Mouse (Mus musculus): ENCODE results near the gene Atp13a3. TPM values are rescaled to one million over a fixed set of nuclear protein-coding genes. Genes with fewer than 3 reads are reported as not detected.

Atp13a3 gene
- polyA plus RNA-seq, 1 experiment from 2014 or later = 14.4 TPM

- H3K4me1 ChIP-seq (replicated peaks) = no peaks in the 10 kb centered on the region
- ATAC-seq (ENCODE audit: insufficient number of reproducible peaks, insufficient read depth, low FRiP score, low TSS enrichment, low read depth) = no peak
- H3K9me3 ChIP-seq = no peaks in the 10 kb centered on the region
- H3K4me3 ChIP-seq (replicated peaks) = no peak overlapping the region
- 75% methylated on average over 3 of the region's 3 CpGs for WGBS
- H3K36me3 ChIP-seq = no peaks in the 10 kb centered on the region
- H3K4me2 ChIP-seq = no peak overlapping the region
- no peak overlapping the region for H3K27ac ChIP-seq
- H3K27me3 ChIP-seq = no peaks in the 10 kb centered on the region
- H3K9ac ChIP-seq (replicated peaks) = no peak overlapping the region
Observed at GRCm38 (mm10) chr16:30412680-30413079, 6.9 kb upstream of the Atp13a3 start.

DNA sequence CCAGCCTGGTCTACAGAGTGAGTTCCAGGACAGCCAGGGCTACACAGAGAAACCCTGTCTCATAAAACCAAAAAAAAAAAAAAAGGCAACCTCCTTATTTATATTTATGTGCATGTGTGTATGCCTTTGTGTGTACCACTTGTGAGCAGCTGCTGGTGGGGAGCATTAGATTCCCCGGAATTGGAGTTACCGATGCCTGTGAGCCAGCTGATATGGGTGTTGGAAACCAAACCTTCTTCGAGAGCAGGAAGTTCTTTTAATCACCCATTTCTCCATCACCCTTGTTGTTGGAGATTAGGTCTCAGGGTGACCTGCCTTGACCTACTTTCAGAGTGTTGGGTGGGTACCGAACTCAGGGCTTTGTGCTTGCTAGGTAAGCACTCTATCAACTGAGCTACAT lies 5.1 kb upstream of the Atp13a3 start:
- WGBS = 87% methylated on average over 4 of the region's 4 CpGs
- Histone ChIP-seq H3K36me3 (no peaks in the 10 kb centered on the region), H3K27ac (no peak overlapping the region), H3K9me3 (no peaks in the 10 kb centered on the region), H3K4me1 (replicated peaks) (no peaks in the 10 kb centered on the region), H3K4me2 (no peak overlapping the region), H3K4me3 (replicated peaks) (no peak overlapping the region), H3K9ac (replicated peaks) (no peak overlapping the region), H3K27me3 (no peaks in the 10 kb centered on the region)
- no peak for ATAC-seq (ENCODE audit: insufficient number of reproducible peaks, insufficient read depth, low FRiP score, low TSS enrichment, low read depth)

DNA sequence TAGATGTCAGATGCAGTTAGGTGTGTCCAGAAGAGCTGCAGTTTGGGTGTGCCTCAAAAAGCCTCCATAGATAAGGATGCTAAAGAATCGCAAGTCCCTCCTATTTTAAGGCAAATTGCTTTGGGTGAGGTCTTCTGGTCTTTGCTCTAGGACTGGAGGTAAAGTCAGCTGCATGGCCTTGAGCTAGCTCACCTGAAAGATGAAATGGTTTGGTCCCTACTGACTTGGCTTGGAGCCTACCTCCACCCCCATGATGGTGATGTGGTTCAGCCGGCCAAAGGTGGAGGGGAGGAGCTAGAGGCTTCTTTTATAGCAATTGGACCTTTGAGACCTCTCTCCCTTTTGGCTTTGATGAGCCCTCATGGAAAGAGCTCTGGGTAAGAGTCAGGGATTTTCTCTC lies 1.7 kb upstream of the Atp13a3 start:
- 74% methylated on average over 2 of the region's 2 CpGs for WGBS
- Histone ChIP-seq H3K4me1 (replicated peaks) (no peaks in the 10 kb centered on the region), H3K27me3 (no peaks in the 10 kb centered on the region), H3K27ac (no peak overlapping the region), H3K36me3 (no peaks in the 10 kb centered on the region), H3K9ac (replicated peaks) (no peak overlapping the region), H3K9me3 (no peaks in the 10 kb centered on the region), H3K4me2 (no peak overlapping the region), H3K4me3 (replicated peaks) (no peak overlapping the region)
- no peak for ATAC-seq (ENCODE audit: insufficient number of reproducible peaks, insufficient read depth, low FRiP score, low TSS enrichment, low read depth)

DNA sequence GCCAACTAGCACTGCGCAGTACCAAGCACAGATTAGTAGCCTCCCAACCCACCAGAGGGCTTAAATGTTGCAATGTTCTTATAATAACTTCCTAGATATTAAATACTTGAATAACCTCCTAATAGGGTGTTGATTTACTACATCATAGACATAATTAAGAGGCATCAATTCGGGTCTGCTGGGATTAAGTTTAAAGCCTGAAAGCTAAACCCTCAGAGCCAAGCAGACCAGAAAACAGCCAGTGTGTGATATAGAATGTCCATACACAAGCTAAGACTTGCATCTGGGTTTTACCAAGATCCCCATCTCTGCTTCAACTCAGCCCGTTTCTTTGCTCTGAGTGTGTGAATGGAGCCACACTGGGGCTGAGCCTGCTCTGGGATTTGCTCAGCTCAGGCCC lies 2.2 kb downstream of the Atp13a3 start:
- H3K27me3 ChIP-seq = no peaks in the 10 kb centered on the region
- no peak overlapping the region for H3K27ac ChIP-seq

DNA sequence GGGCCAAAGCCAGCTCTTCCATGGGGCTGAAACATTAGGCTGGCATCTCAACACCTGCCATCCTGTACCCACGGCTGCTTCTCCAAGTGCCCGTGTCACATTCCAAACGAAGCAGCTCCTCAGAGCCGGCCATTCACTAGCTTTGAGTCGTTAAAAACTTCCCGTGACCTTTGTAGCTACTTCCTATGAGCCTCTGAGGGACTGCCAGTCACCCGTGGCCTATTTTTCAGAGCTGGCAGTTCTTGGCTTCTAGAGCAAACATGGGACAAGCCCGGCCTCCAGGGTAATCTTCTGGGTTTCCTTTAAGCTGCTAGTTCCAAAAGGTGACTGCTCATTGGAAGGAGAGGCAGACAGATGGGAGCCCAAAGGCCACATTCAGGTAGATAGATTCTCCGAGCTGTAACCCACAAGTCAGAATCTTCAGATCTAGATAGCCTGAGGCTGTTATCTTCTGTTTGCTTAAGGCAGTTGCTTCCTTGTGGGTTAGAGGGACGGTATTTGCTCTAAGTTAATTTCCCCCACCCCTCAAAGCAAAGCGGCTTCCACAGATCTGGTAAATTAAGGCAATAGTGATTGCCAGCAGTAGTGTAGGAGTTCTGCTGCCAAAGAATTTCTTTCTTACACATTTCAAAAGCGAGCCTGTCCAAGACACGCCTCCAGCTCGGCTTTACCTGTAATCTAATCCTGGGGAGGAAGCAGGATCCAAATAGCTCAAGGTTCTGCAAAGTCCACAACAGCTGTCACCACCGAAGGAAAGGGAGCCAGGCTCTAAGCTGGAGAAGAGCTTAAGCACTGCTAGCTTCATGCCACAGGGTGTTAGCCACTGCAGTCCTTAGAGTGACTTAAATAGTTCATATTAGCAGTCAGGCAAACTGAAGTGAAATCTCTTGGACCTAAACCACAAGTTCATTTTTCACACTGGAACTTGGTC lies 8.4 kb downstream of the Atp13a3 start:
- Histone ChIP-seq H3K4me1 (replicated peaks) (peaks cover 9% of the 10 kb centered on the region), H3K9me3 (peaks cover 7% of the 10 kb centered on the region; the same call in 1 of the 2 replicates), H3K27ac (no peak overlapping the region), H3K4me3 (replicated peaks) (no peak overlapping the region), H3K9ac (replicated peaks) (no peak overlapping the region), H3K27me3 (no peaks in the 10 kb centered on the region), H3K4me2 (no peak overlapping the region), H3K36me3 (no peaks in the 10 kb centered on the region)
- WGBS = 40% methylated on average over 15 of the region's 15 CpGs
- no peak; the same call in 1 of the 2 replicates for ATAC-seq (ENCODE audit: insufficient number of reproducible peaks, insufficient read depth, low FRiP score, low TSS enrichment, low read depth)

More for the DNA sequence above, 2.2 kb downstream of the Atp13a3 start:
- no peaks in the 10 kb centered on the region for H3K4me1 ChIP-seq (replicated peaks)
- no peaks in the 10 kb centered on the region for H3K9me3 ChIP-seq
- H3K4me3 ChIP-seq (replicated peaks) = no peak overlapping the region
- no peak for ATAC-seq (ENCODE audit: insufficient number of reproducible peaks, insufficient read depth, low FRiP score, low TSS enrichment, low read depth)
- H3K4me2 ChIP-seq = no peak overlapping the region
- WGBS = 77% methylated on average over 3 of the region's 3 CpGs
- H3K9ac ChIP-seq (replicated peaks) = no peak overlapping the region
- no peaks in the 10 kb centered on the region for H3K36me3 ChIP-seq

DNA sequence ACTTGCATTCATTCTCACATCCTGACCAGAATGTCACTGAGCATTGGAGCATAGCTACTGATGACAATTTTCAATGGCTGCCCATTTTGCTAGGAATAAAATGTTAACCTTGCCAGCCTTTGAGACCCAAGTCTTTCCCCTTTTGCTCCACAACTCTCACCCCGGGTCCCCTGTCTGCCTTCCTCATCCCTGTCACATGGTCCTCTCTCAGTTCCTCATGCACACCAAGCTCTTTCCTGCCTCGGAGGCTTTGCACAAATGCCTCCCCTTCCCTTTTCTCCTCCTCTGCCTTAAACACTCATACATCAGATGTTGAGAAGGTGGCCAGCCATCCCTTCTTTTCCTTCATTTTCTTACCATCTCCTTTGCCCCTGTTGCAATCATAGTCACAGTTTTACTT lies 10.6 kb downstream of the Atp13a3 start:
- Histone ChIP-seq H3K27me3 (no peaks in the 10 kb centered on the region), H3K9ac (replicated peaks) (no peak overlapping the region), H3K4me2 (no peak overlapping the region), H3K9me3 (peaks cover 7% of the 10 kb centered on the region; the same call in 1 of the 2 replicates), H3K27ac (no peak overlapping the region), H3K36me3 (no peaks in the 10 kb centered on the region), H3K4me3 (replicated peaks) (no peak overlapping the region), H3K4me1 (replicated peaks) (peaks cover 9% of the 10 kb centered on the region)
- ATAC-seq (ENCODE audit: insufficient number of reproducible peaks, insufficient read depth, low FRiP score, low TSS enrichment, low read depth) = no peak
- WGBS = 80% methylated on average over 2 of the region's 2 CpGs

GRCm38 (mm10) chr16:30390650-30391340 lies 15.0 kb downstream of the Atp13a3 start:
- H3K27me3 ChIP-seq = no peaks in the 10 kb centered on the region

GRCm38 (mm10) chr16:30389831-30390649 lies 15.7 kb downstream of the Atp13a3 start:
- ATAC-seq (ENCODE audit: insufficient number of reproducible peaks, insufficient read depth, low FRiP score, low TSS enrichment, low read depth) = no peak
- peak overlapping the region; percentile 97 for H3K4me3 ChIP-seq (replicated peaks)

More at GRCm38 (mm10) chr16:30390650-30391340, 15.0 kb downstream of the Atp13a3 start:
- no peak for ATAC-seq (ENCODE audit: insufficient number of reproducible peaks, insufficient read depth, low FRiP score, low TSS enrichment, low read depth)
- Histone ChIP-seq H3K36me3 (peaks cover 3% of the 10 kb centered on the region), H3K4me2 (no peak overlapping the region), H3K4me3 (replicated peaks) (no peak overlapping the region), H3K4me1 (replicated peaks) (peaks cover 20% of the 10 kb centered on the region), H3K27ac (no peak overlapping the region), H3K9me3 (peaks cover 7% of the 10 kb centered on the region; the same call in 1 of the 2 replicates), H3K9ac (replicated peaks) (no peak overlapping the region)
- WGBS = 89% methylated on average over 5 of the region's 5 CpGs

GRCm38 (mm10) chr16:30389210-30389684 lies 16.5 kb downstream of the Atp13a3 start:
- Histone ChIP-seq H3K4me2 (peak overlapping the region; percentile 92), H3K4me3 (replicated peaks) (peak overlapping the region; percentile 97), H3K9ac (replicated peaks) (peak overlapping the region; percentile 95; the same call in 1 of the 2 replicates), H3K27me3 (no peaks in the 10 kb centered on the region), H3K4me1 (replicated peaks) (peaks cover 20% of the 10 kb centered on the region), H3K9me3 (peaks cover 7% of the 10 kb centered on the region; the same call in 1 of the 2 replicates), H3K36me3 (peaks cover 7% of the 10 kb centered on the region), H3K27ac (peak overlapping the region; percentile 78)
- ATAC-seq (ENCODE audit: insufficient number of reproducible peaks, insufficient read depth, low FRiP score, low TSS enrichment, low read depth) = no peak
- 5% methylated on average over 17 of the region's 17 CpGs for WGBS

More at GRCm38 (mm10) chr16:30389831-30390649, 15.7 kb downstream of the Atp13a3 start:
- Histone ChIP-seq H3K4me2 (peak overlapping the region; percentile 92), H3K9me3 (peaks cover 7% of the 10 kb centered on the region; the same call in 1 of the 2 replicates), H3K27me3 (no peaks in the 10 kb centered on the region), H3K36me3 (peaks cover 4% of the 10 kb centered on the region), H3K9ac (replicated peaks) (0 out of 2 replicates have a peak overlapping the region, but pooled peaks have one; percentile 95), H3K4me1 (replicated peaks) (peaks cover 20% of the 10 kb centered on the region), H3K27ac (no peak overlapping the region)
- 49% methylated on average over 9 of the region's 9 CpGs for WGBS

- H3K27ac ChIP-seq = peak overlapping the region; percentile 78
- WGBS = under 1% methylated on average over 68 of the region's 76 CpGs
- peak; percentile 83 for ATAC-seq (ENCODE audit: insufficient number of reproducible peaks, insufficient read depth, low FRiP score, low TSS enrichment, low read depth)
Observed at GRCm38 (mm10) chr16:30388522-30389209, 17.1 kb downstream of the Atp13a3 start.

More at GRCm38 (mm10) chr16:30388522-30389209, 17.1 kb downstream of the Atp13a3 start:
- Histone ChIP-seq H3K27me3 (no peaks in the 10 kb centered on the region), H3K36me3 (peaks cover 8% of the 10 kb centered on the region), H3K9ac (replicated peaks) (peak overlapping the region; percentile 95), H3K9me3 (peaks cover 7% of the 10 kb centered on the region; the same call in 1 of the 2 replicates), H3K4me2 (peak overlapping the region; percentile 92), H3K4me3 (replicated peaks) (peak overlapping the region; percentile 97), H3K4me1 (replicated peaks) (peaks cover 20% of the 10 kb centered on the region)
